Mouse (Mus musculus): ENCODE data around the gene Cpm.

DNA sequence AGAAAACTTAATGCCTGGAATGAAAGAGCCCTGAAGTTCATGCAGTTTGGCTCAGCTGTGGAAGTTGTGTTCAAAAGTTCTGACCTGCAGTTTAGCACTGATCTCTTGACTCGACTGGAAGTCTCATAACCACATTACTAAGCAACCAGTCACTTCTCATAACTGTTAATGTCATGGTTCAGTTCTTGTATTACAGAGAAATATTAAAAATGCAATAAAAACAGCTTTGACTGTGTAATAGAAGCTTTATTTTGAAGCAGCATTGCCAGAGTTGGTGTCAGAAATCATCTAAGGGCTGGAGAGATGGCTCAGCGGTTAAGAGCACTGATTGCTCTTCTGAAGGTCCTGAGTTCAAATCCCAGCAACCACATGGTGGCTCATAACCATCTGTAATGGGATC is 1.5 kb downstream of the Cpm start:
- no peak for TF ChIP-seq CTCF (IDR thresholded peaks at IDR 0.05; ENCODE audit: extremely low read depth, insufficient read depth, low read length)
- TF ChIP-seq POLR2A (IDR thresholded peaks at IDR 0.05; ENCODE audit: extremely low read depth, insufficient read depth, low read length) = no peak
